Comparison of ENCODE assay signal across 8 mouse cellular contexts in the genomic region with DNA sequence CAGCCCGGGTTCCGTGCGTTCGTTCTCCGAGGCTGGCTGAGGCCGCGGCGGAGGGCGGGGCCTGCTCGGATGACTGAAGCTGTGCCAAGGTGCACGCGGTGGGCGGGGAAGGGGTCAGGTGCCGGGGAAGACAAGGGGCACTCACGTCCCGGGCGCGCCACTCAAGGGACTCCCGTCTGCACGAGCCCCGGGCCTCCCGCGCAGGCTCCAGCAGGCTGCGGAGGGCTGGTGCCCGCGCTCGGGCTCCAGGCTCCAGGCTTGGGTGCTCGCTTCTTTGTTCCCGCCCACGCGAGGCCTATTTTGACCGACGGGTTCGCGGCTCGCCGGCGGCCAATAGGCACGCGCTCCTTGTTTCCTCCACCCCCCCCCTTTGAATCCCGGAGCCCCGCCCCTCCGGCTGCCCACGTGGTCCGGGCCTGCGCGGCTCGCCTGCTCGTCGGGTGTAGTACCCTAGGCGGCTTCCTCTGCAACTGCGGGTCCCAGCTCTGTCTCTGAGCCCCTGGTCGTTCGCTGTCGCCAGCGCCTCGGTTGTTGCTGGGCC. TPM values are rescaled to one million over a fixed set of nuclear protein-coding genes. Genes with fewer than 3 reads are reported as not detected.
DNase-seq lines count a peak whose midpoint lies in the region; ATAC-seq lines count a peak whose summit lies in the region.

A gene (minus strand): TSS at position 63 of the 541 bp plus-strand sequence.
A gene (plus strand): TSS at position 384 of the 541 bp plus-strand sequence.

- peak within 1 kb of the TSS; percentile 99 for H3K27ac ChIP-seq in embryonic facial prominence, embryonic 14.5 days (replicated peaks; ENCODE audit: low read depth, low read length)
- H3K27ac ChIP-seq in kidney, embryonic 14.5 days (ENCODE audit: low read depth, low read length), result peak within 1 kb of the TSS; percentile 99
- peak within 1 kb of the TSS; percentile 99 for H3K27ac ChIP-seq in limb, embryonic 15.5 days

- peak within 1 kb of the TSS; percentile 99 for H3K4me3 ChIP-seq in embryonic facial prominence, embryonic 14.5 days (ENCODE audit: low read depth, low read length)
- H3K4me3 ChIP-seq in kidney, embryonic 14.5 days (ENCODE audit: low read length), result peak within 1 kb of the TSS; percentile 96
- peak within 1 kb of the TSS; percentile 96 for H3K4me3 ChIP-seq in limb, embryonic 15.5 days

- no peaks in the 10 kb centered on the region for H3K27me3 ChIP-seq in embryonic facial prominence, embryonic 14.5 days (replicated peaks; ENCODE audit: control insufficient read depth, insufficient read depth, low read length)
- H3K27me3 ChIP-seq in kidney, embryonic 14.5 days (ENCODE audit: control insufficient read depth, insufficient read depth, low read length), result no peaks in the 10 kb centered on the region
- no peaks in the 10 kb centered on the region for H3K27me3 ChIP-seq in limb, embryonic 15.5 days

- peaks cover 28% of the 10 kb centered on the region for H3K36me3 ChIP-seq in embryonic facial prominence, embryonic 14.5 days (ENCODE audit: control insufficient read depth, insufficient read depth, low read length)
- H3K36me3 ChIP-seq in kidney, embryonic 14.5 days (ENCODE audit: control insufficient read depth, insufficient read depth, low read length), result peaks cover 28% of the 10 kb centered on the region
- peaks cover 17% of the 10 kb centered on the region for H3K36me3 ChIP-seq in limb, embryonic 15.5 days

- DNase-seq in 3T3-L1 (ENCODE audit: low read depth, low spot score), result peak; percentile 93
- DNase-seq in adrenal gland, postnatal 4 days (ENCODE audit: low spot score in 2 of 2), result peak; percentile 80 to 83
- DNase-seq in embryonic facial prominence, embryonic 14.5 days (ENCODE audit: low spot score), result peak; percentile 98
- peak; percentile 91 for DNase-seq in heart, adult 8-10 months (ENCODE audit: low spot score)
- peak; percentile 73 to 87 for DNase-seq in monocyte, adult 2 months (ENCODE audit: low read depth in 1 of 2, low spot score in 2 of 2)
- peak; percentile 92 to 93 for DNase-seq in spleen, postnatal 36 days (ENCODE audit: low spot score in 2 of 2)

- H3K4me2 ChIP-seq in embryonic facial prominence, embryonic 14.5 days (ENCODE audit: low read depth, low read length), result peak within 1 kb of the TSS; percentile 97
- peak within 1 kb of the TSS; percentile 87 for H3K4me2 ChIP-seq in kidney, embryonic 14.5 days (replicated peaks; ENCODE audit: low read depth, low read length)
- peak within 1 kb of the TSS; percentile 79 for H3K4me2 ChIP-seq in limb, embryonic 15.5 days

- no peaks in the 10 kb centered on the region for H3K9me3 ChIP-seq in embryonic facial prominence, embryonic 14.5 days (ENCODE audit: control insufficient read depth, low read length)
- H3K9me3 ChIP-seq in kidney, embryonic 14.5 days (ENCODE audit: control insufficient read depth, low read length), result no peaks in the 10 kb centered on the region
- no peaks in the 10 kb centered on the region for H3K9me3 ChIP-seq in limb, embryonic 15.5 days

- WGBS in embryonic facial prominence, embryonic 14.5 days, result 0% methylated on average over 29 of the region's 57 CpGs
- WGBS in kidney, embryonic 14.5 days, result under 1% methylated on average over 57 of the region's 57 CpGs
- under 1% methylated on average over 57 of the region's 57 CpGs for WGBS in limb, embryonic 15.5 days

- H3K4me1 ChIP-seq in embryonic facial prominence, embryonic 14.5 days (ENCODE audit: control insufficient read depth, insufficient read depth, low read length), result peaks cover 14% of the 10 kb centered on the region; the same call in 1 of the 2 replicates
- peaks cover 5% of the 10 kb centered on the region; the same call in 1 of the 2 replicates for H3K4me1 ChIP-seq in kidney, embryonic 14.5 days (ENCODE audit: control insufficient read depth, insufficient read depth, low read length)
- H3K4me1 ChIP-seq in limb, embryonic 15.5 days, result peaks cover 28% of the 10 kb centered on the region

- ATAC-seq in embryonic facial prominence, embryonic 14.5 days (ENCODE audit: low read depth), result peak; percentile 88
- ATAC-seq in kidney, embryonic 14.5 days (ENCODE audit: low FRiP score, low TSS enrichment), result peak; percentile 87
- peak; percentile 87 for ATAC-seq in limb, embryonic 15.5 days (ENCODE audit: insufficient number of reproducible peaks, low FRiP score, low TSS enrichment, low read depth)

- peak within 1 kb of the TSS; percentile 99 for H3K9ac ChIP-seq in embryonic facial prominence, embryonic 14.5 days (ENCODE audit: low read depth, low read length)
- peak within 1 kb of the TSS; percentile 98 for H3K9ac ChIP-seq in kidney, embryonic 14.5 days (ENCODE audit: low read depth, low read length)
- peak within 1 kb of the TSS; percentile 99 for H3K9ac ChIP-seq in limb, embryonic 15.5 days

RNA-seq across cellular contexts. Expression of the first gene that starts in this region (rescaled TPM):
- total RNA-seq in adrenal gland, postnatal 4 days (2021), result 100 to 1,000 TPM; 223 to 234 TPM
- polyA plus RNA-seq in embryonic facial prominence, embryonic 14.5 days (2014; fragmentation: Nextera tagmentation; extraction: Ambion mirVana), result 148 and 178 TPM in 2 replicates
- total RNA-seq in heart, adult 8-10 months (2022), result 10 to 100 TPM; 43.4 to 74.6 (median 60.0) TPM
- 205 and 217 TPM in 2 replicates for polyA plus RNA-seq in kidney, embryonic 14.5 days (2014; fragmentation: Nextera tagmentation; extraction: Ambion mirVana)
- polyA plus RNA-seq in limb, embryonic 15.5 days (2015; fragmentation: Nextera tagmentation; extraction: Ambion mirVana), result 135 and 148 TPM in 2 replicates

RNA-seq across cellular contexts. Expression of the second gene that starts in this region (rescaled TPM):
- 10 to 100 TPM; 41.5 to 42.1 TPM for total RNA-seq in adrenal gland, postnatal 4 days (2021)
- 37.2 and 37.6 TPM in 2 replicates for polyA plus RNA-seq in embryonic facial prominence, embryonic 14.5 days (2014; fragmentation: Nextera tagmentation; extraction: Ambion mirVana)
- 1 to 10 TPM; 5.7 to 8.6 (median 8.3) TPM for total RNA-seq in heart, adult 8-10 months (2022)
- 42.6 and 51.8 TPM in 2 replicates for polyA plus RNA-seq in kidney, embryonic 14.5 days (2014; fragmentation: Nextera tagmentation; extraction: Ambion mirVana)
- polyA plus RNA-seq in limb, embryonic 15.5 days (2015; fragmentation: Nextera tagmentation; extraction: Ambion mirVana), result 42.6 and 43.6 TPM in 2 replicates

Comparison
In these comparisons a context has a peak if more than half of its experiments do, and no peak if none do; other contexts are left out.
1. Peak in every context shown above with its lines: DNase-seq, ATAC-seq, H3K4me3 ChIP-seq and H3K27ac ChIP-seq.
2. RNA of the second gene that starts in this region (total RNA-seq): 41.5 to 42.1 TPM in adrenal gland, postnatal 4 days; 5.7 to 8.6 TPM in heart, adult 8-10 months; every median in the first group is over 4 times any median in the second.